Mouse (Mus musculus) duodenum, adult 2 months (tissue): ENCODE data around the gene Arid1a. TPM values are rescaled to one million over a fixed set of nuclear protein-coding genes. Genes with fewer than 3 reads are reported as not detected.

Experiments used
- polyA plus RNA-seq: library from polyadenylated mRNA; depleted of rRNA; stranded (reverse); fragments of >200 nt; gene quantifications from 2 replicates; pipeline ENCODE4 v1.2.3, GENCODE M21; 2012; ENCODE audit warnings: low replicate concordance; rRNA removed

The Arid1a gene
- 36.8 and 59.5 TPM in 2 replicates for polyA plus RNA-seq

GRCm38 (mm10) chr4:133756514-133757268, at the start of gene Arid1a:
TSS of gene Arid1a (minus strand) at chr4:133756769.

GRCm38 (mm10) chr4:133671881-133672844, 84.4 kb downstream of the Arid1a start, which contains the start of gene Pigv:
TSS of gene Pigv (minus strand) at chr4:133672647.

DNA sequence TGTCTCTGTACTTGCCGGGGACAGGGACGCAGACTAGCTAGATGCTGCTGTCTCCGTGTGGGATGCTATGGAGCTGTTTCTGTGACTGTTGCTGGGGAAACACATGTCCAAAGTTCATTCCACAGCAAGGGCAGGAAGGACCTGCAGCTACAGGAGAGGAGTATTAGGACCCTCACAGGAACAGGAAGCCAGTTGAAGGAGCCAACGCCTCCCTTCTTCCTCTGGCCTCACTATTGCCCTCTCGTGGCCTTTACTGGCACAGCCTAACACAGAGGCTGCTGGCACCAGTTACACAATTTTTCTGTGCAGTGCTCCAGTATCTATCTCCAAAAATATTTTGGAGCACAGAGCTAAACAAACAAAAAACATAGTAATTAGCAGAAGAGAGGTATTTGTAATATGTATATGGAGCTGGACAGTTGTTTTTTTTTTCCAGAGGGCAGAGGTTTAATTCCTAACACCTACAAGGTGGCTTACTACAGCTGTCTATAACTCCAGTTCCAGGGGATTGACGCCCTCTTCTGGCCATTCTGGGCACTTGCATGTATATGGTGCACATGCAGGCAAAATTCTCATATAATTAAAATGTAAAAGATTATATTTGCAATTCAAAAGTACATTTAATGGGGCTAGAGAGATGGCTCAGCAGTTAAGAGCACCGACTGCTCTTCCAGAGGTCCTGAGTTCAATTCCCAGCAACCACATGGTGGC, 106.4 kb downstream of the Arid1a start, which contains the start of gene Zdhhc18:
TSS of gene Zdhhc18 (minus strand) at position 166 of the 711 bp plus-strand sequence.

Other genes with a start within 250 kb of the Arid1a start
- 77.2 and 86.8 TPM in 2 replicates for gene Kdf1, start 237.8 kb downstream of the Arid1a start, polyA plus RNA-seq
- gene Nudc, start 210.8 kb downstream of the Arid1a start, polyA plus RNA-seq, result 13.8 and 19.1 TPM in 2 replicates
- 23.8 and 32.6 TPM in 2 replicates for gene Nr0b2, start 203.4 kb downstream of the Arid1a start, polyA plus RNA-seq
- gene Gpatch3, start 182.0 kb downstream of the Arid1a start, polyA plus RNA-seq, result 7.1 and 14.1 TPM in 2 replicates
- gene Gpn2, start 172.4 kb downstream of the Arid1a start, polyA plus RNA-seq, result 60.6 and 72.3 TPM in 2 replicates
- 155 and 294 TPM in 2 replicates for gene Sfn, start 154.6 kb downstream of the Arid1a start, polyA plus RNA-seq
- gene Zdhhc18, start 106.6 kb downstream of the Arid1a start, polyA plus RNA-seq, result 22.3 and 31.5 TPM in 2 replicates
- gene Pigv, start 84.1 kb downstream of the Arid1a start, polyA plus RNA-seq, result 6.9 and 8.2 TPM in 2 replicates
- gene Rps6ka1, start 131.0 kb upstream of the Arid1a start, polyA plus RNA-seq, result 164 and 213 TPM in 2 replicates
- 3.0 and 3.3 TPM in 2 replicates for gene Hmgn2, start 211.9 kb upstream of the Arid1a start, polyA plus RNA-seq
- gene Dhdds, start 244.1 kb upstream of the Arid1a start, polyA plus RNA-seq, result 12.7 and 13.7 TPM in 2 replicates